Mouse (Mus musculus): ENCODE results near the gene Cox19.

Cox19 gene

GRCm38 (mm10) chr5:139327634-139328020 lies 23.6 kb downstream of the Cox19 start:
- no peak for DNase-seq (ENCODE audit: extremely low spot score)

- DNase-seq (ENCODE audit: extremely low spot score), result no peak
Observed at GRCm38 (mm10) chr5:139326986-139327633, 24.1 kb downstream of the Cox19 start.

DNA sequence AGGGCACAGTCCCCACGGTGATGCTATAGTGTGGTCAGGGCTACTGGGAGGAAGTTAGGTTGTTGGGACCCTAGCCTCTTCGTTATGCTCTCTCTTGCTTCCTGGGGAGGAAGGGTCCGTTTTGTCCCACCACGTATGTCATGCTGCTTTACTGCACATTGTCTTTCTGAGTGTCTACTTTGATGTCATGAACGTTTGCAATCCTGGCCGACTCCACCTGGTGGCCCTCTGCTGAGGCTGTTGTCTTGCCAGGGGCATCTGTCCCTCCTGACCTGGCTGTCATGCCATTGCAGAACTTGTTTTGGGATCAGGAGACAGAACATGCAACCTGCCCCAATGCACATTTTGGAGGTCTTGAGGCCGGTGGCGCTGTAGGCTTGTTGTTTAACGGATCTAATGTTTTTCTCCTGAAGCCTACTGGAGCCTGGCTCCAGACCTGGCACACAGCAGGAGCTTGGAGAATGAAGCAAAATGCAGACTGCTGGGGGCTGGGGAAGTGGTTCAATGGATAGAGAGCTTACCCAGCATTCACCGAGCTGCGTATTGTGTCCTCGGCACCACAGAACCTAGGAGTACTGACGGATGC lies 25.0 kb downstream of the Cox19 start:
- no peak for DNase-seq (ENCODE audit: extremely low spot score)

GRCm38 (mm10) chr5:139325395-139325966 lies 25.7 kb downstream of the Cox19 start, which contains the start of gene Adap1:
Adap1 (minus strand) TSS chr5:139325622.
- no peak for DNase-seq (ENCODE audit: extremely low spot score)

DNA sequence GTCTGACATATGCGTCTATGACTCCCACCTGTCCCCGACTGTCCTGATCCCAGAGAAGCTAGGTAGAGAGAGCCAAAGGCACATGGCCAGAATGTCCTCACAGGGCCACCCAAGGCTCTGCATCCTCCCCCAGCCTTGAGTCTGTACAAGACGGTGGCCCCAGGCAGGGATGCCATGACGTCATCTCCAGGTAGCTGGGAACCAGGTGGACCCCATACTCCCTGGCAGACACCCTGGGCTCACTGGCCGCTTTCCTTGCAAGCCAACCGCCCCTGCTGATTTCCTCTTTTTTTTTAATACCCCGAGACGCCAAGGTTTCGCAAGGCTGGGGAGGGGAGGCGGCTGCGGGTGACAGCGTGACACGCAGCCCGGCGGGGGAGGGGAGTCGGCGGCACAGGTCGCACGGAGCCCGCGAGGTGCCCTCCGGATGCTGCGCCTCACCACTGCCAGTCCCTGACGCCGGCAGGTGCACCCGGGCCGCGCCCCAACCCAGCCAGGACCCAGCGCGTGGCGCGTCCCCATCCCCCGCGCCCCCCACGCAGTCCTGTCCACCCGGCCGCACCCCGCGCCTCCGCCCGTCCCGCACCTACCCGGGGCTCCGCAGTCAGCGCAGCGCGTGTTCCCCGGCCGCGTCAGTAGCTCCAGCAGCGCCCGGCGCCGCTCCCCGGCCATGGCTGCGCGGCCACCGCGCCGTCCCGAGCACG lies 26.4 kb downstream of the Cox19 start:
- no peak for DNase-seq (ENCODE audit: extremely low spot score)

DNA sequence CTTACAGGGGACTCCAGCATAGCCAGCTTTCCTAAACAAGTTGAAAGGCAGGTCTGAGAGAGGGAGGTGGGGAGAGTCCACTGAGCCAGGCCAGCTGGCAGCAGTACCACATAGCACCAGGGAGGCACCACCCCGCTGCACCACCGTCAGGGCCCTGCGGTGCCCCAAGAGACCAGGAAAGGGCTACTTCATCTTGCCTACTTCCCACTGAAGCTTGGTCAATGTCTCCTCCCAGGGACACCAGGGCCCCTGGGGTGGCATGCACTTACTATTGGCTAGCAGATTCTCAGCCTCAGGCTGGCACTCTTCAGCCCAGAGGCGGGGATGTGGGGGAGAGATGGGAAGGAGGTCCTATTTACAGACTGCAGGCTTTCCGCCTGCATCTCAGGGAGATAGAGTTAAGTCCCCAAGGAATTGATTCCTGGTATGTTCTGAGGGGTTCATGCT lies 27.1 kb downstream of the Cox19 start:
- no peak for DNase-seq (ENCODE audit: extremely low spot score)

GRCm38 (mm10) chr5:139323260-139323924 lies 27.8 kb downstream of the Cox19 start:
- DNase-seq (ENCODE audit: extremely low spot score), result no peak

DNA sequence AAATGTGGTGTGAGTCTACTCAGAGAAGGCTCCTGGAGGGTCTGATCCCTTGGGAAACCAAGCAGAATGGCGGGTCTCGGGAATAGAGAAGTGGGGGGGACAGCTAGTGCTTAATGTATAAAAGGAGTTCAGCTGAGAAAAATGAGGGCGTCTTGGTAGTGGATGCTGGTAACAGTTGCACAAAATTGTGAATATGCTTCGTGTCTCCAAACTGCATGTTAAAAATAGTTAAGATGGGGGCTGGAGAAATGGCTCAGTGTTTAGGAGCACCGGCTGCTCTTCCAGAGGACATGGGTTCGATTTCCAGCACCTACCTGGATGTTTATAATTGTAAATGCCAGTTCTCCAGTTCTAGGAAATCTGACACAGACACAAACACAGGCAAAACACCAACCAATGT lies 29.9 kb downstream of the Cox19 start:
- DNase-seq (ENCODE audit: extremely low spot score), result no peak

- no peak for DNase-seq (ENCODE audit: extremely low spot score)
Observed at GRCm38 (mm10) chr5:139320424-139320823, 30.8 kb downstream of the Cox19 start.

DNA sequence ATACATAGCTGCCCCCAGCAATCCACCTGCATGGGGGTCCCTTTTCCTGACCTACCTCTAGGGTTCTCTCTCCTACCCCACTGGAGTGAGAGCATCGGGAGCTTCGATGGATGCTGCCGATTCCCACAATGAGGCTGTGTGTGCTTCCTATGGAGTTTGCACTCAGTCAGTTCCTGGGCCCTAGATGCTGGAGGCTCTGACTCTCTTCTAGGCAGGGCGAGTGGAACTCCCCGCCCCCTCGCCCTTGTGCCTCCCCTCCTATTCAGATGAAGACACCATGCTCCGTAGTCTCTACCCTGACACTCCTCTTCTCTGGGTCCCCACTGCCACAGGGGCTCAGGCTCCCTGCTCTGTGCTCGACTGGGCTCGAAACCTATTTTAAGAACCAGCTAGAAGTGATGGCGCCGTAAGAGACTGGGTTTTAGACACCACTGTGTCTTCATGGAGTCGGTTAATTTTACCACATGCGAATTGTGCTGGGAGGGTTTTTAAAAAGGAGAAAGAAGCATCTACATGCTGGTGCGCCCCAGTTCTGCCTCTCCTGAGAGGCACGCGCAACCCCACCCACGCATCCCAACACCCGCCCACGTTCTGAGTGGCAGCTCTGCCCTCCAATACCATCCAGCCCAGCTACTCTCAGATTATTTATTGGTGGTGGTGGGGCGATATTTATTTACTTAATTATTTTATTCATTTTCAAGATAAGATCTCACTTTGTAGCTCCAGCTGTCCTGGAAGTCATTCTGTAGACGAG lies 33.3 kb downstream of the Cox19 start:
- no peak for DNase-seq (ENCODE audit: extremely low spot score)

GRCm38 (mm10) chr5:139316982-139317675 lies 34.1 kb downstream of the Cox19 start:
- no peak for DNase-seq (ENCODE audit: extremely low spot score)

DNA sequence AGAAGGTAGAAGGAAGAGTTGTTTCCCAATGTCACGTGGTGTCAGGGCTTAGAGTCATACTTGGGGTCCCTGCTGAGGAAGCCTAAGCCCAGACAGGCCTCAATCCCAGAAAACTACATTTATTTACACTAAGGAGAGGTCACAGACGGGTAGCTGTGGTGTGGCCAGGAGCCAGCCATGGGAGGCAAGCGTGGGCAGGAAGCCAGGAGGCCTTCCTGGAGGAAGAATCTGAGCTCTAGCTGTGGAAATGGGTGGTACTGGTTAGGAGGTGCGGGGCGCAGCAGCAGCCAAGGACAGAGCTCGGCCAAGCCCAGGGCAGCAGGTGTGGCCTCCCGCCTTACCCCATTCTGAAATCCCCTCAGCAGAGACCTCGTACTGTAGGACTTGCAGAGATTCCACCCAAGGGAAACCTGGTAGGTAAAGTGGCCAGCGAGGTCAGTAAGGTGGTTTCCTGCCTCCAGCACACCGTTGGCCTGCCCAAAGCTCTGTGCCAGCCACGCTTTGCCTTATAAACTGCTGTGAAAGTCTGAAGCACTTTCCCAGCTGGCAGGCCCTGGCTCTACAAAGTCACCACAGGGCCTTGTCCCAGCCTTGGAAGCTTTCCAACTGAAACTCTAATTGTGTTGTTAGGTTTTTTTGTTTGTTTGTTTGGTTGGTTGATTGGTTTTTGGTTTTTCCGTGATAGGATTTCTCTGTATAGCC lies 36.1 kb downstream of the Cox19 start:
- no peak for DNase-seq (ENCODE audit: extremely low spot score)

DNA sequence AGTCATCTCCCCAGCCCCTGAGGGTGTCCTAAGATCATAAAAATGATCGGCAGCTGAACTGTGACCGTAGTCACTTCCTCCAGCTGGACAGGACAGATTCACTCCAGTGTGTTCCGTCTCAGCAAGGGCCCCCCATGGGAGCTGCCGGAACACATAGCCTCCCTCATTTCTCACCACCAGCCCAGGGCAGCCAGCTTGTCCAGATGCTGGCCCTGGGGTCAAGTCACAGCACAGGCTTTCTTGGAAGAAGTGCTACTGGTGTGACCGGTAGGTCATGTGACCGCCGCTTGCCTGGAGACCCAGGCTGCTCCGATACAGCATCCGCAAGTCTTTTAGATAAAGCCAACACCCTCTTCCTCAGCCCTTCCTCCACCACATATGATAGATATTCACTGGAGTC lies 37.7 kb downstream of the Cox19 start:
- DNase-seq (ENCODE audit: extremely low spot score), result no peak

DNA sequence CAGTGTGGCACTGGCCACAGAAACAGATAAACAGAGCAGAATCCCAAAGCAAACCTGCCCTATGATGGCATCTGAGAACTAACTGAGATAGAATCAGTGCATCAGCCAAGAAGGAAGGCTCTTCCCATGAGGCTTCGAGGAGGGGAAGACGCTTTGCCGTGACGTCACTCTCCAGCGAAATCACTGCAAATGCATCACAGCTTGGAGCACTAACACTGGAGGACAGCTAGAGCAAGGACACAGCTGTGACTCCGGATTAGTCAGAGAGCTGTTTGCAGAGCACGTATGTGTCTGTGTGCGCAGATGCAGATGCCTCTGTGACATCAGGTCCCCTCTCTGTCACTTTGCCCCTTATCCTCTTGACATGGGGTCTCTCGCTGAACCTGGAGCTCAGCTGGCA lies 39.4 kb downstream of the Cox19 start:
- DNase-seq (ENCODE audit: extremely low spot score), result no peak

DNA sequence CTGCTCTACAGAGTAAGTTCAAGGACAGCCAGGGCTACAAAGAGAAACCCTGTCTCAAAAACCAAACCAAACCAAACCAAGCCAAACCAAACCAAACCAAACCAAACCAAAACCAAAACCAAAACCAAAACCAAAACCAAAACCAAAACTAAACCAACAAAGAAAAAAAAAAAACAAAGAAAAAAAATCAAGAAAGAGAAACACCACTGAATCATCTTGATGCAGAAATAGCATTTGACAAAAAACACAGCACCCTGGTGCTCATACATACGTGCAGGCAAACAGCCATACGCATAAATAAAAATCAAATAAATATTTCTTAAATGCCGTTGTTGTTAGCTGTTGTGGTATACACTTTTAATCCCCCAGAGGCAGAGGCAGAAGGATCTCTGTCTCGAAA lies 40.7 kb downstream of the Cox19 start:
- DNase-seq (ENCODE audit: extremely low spot score), result no peak

- DNase-seq (ENCODE audit: extremely low spot score), result no peak
Observed at GRCm38 (mm10) chr5:139309946-139310345, 41.3 kb downstream of the Cox19 start.

GRCm38 (mm10) chr5:139303646-139304061 lies 47.6 kb downstream of the Cox19 start:
- DNase-seq (ENCODE audit: extremely low spot score), result no peak

- no peak for DNase-seq (ENCODE audit: extremely low spot score)
Observed at GRCm38 (mm10) chr5:139302101-139302500, 49.1 kb downstream of the Cox19 start.

DNA sequence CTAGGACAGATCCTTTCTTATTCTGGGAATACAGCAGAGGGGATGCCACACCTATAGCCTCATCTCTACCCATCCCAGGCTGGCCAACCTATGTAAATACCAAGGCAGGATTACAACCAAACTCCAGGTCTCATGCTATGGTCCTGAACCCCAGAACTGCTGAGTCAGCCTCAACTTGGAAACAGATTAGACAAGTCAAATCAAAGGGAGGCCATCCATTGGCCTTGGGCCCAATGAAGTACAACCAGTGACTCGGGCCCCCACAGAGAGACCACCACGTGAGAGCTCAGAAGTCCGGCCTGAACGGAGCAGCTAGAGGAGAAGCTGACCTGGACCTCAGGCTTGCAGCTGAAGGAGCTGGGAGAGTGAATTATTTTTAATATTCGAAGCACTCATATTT lies 53.5 kb downstream of the Cox19 start:
- DNase-seq (ENCODE audit: extremely low spot score), result no peak

GRCm38 (mm10) chr5:139297092-139297491 lies 54.1 kb downstream of the Cox19 start:
- no peak for DNase-seq (ENCODE audit: extremely low spot score)

Data from embryo, embryonic 9.5 days (tissue).